Mouse (Mus musculus): ENCODE data around the gene Srarp.

The Srarp gene

DNA sequence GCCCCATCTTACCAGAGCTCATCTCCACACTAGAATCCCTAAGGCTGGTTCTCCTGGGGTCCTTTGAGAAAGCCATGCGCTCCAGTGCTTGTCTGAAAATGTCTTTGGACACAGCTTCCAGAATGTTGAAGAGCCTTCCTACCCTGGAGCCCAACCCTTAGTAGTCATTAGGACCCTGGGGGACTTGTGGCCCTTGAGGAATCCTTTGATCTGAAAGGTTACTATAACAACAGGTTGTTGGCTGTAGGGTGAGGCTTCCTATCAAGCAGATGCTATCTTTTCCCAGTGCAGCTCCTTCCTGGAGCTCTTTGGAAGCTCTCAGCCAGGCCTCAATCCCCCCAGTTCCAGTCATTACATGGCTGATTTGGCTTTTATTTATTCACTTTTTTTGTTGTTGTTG lies at the start of gene Srarp:
Gene Srarp, minus strand, starts transcription at position 132 of the 400 bp plus-strand sequence.
- DNase-seq = no peak

DNA sequence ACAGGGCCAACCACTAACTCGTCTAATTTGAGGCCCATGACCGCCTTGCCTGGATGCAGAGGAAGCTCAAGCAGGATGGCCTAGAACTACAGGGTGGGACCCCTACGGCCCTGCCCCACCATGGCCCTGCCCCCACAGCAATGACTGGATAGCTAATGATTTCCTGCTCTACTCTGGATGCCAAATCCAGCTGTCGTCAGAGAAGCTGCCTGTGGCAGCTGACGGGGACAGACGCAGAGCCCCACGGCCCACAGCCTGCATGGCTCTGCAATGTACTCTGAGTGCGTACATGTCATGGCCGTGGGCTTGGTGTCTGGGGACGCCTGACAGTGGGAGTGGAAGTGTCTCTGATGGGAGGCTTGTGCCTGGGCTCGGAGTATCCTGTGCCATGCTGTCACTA lies 48.2 kb upstream of the Srarp start:
- DNase-seq = no peak

DNA sequence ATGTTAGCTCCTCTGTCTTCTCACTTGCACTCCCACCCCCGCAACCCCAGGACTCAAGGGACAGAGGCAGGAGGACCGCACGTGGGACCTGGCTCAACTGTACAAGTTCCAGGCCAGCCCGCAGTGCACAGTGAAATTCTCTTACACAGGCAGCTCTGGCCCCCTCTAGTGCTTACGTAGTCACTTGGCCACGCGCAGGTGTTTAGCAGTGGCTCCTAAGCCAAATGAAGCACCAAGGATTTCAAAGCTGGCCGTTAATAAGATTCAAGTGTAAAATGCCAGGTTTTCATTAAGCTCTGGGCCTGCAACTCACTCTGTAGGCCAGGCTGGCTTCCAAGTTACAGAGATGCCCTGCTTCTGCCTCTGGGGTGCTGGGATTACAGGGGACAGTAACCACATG lies 43.5 kb upstream of the Srarp start:
- no peak for DNase-seq

DNA sequence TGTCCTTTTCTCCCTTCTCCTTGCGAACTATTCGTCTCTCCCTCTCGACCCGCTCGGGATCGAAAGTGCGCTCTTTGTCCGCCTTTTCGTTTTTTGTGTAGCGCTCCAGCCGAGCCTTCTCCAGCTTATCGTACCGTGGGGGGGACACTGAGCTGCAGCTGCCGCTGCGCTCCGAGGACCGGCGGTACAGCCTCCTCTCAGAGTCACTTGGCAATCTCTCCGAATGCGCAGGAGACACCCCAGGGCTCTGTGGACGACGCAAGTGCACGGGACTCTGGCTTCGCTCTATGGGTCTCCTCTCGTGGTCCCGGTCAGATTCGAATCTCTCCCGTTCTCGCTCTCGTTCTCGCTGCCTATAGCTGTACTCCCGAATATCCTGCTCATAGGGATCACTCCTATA lies 42.9 kb upstream of the Srarp start:
- no peak for DNase-seq

DNA sequence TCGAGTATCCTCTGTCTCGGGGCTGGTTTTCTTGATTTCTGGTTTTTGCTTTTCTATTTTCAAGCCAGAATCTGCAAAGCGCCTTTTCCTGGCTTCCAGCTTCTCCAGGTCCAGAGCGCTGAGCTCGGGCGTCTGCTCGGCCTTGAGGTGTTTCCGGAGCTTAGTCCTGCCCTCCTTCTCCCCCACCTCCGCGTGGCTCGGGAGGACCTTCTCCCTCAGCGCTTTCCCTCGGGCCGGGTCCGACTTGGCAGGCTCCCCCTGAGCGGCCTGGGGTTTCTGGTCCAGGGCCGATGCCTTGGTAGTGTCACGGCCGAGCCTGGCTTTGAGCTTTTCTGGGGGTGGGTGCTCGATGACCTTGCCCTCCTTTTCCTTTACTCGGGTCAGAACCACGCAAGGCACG lies 42.3 kb upstream of the Srarp start:
- no peak for DNase-seq

DNA sequence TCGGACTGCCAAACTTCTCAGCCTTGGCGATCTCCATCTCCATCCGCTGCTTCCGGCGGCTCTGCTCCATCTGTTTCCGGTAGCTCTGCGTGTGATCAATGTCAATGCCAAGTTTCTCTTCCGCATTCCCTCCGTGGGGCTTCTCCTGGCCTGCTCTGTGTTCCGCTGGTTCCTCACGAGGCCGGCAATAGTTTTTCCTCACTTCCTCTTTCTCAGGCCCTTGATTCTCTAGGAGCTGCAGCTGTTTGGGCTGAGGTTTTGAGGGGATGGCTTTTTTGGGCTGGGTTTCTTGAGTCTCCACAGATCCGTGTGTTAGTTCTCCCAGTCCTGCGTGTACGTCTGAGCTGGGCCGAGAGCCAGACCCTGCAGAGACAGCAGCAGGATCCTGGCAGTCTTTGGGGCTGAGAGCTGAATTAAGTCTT lies 41.8 kb upstream of the Srarp start:
- no peak for DNase-seq

DNA sequence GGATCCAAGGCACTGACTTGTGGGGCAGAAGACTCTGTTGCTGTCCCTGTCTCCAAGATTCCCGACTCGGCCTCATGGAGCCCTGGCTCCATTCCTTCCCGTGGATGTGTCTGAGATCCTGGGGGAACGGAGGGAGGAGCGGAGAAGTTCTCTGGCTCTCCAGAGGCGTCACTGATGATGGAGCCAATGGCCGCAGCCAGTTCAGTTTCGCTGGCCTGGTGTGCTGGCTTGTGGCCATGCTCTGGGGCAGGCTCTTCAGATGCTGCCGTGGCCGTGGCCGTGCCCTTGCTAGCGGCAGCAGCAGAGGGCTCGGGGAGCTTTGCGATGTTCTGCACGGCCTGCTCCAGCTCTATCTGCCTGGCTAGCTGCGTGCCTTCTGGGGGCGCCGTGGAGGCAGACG lies 38.5 kb upstream of the Srarp start:
- DNase-seq = no peak

DNA sequence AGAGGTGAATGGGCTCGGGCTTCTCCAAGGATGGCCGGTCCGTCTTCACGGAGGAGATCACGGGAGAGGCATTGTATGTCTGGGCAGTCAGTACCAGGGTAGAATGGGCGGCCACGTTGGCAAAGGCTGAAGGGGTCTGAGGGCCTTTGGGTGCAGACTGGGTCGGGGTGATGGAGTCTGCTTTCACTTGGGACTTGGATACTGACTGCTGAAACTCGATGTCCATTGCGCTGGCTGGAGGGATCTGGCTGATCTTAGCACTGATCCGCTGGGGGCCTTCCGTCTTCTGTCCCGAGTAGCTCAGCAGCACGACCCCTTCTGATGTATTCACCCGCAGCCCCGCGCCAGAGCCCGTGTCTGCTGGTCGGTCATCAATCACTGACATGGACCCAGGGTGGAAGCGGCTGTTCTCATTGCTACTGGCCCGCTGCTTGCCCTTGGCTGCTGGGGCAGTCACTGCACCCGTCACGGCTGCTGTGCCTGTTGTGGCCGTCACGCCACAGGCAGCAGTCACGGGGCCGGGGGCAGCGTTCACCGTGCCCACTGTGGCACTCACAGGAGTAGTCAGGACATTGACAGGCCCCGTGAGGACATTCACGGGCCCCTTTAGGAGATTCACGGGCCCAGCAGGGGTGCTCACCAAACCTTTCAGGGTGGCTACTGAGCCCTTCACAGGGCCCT lies 36.9 kb upstream of the Srarp start:
- DNase-seq = no peak

DNA sequence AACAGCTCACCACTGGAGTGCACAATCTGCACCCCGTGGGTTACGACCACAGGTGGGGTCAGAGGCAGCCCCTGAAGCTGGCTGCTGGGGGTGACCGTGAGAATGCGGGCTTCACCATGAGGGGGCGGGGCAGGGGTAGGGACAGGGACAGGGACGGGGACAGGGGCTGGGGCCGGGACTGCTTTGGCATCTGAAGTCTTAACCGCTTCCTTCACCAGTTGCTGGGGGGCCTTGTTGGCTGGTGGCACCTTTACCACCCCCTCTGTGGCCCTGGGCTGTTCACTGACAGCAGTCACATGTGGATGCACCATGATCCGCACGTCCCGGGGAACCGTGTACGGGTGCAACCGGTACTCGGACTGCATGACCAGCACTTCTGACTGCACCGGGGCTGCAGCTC lies 35.6 kb upstream of the Srarp start:
- no peak for DNase-seq

DNA sequence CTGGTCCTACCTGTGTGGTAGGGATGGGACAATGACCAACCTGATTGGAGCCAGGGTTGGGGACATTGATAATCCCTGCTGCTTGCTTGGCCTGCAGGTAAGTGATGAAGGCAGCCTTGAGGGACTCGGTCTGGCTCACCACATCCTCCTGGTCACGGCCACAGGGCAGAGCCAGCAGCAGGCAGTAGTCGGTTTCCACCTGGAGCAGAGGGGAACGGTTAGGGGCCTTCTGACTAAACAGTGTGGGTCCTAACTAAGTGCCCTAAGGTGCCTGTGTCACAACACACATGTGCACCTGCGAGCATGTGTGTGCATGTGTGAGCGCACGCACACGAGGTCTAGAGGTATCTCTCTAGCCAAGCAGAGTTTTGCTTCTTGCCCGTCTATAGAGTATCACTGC lies 33.4 kb upstream of the Srarp start:
- no peak for DNase-seq

DNA sequence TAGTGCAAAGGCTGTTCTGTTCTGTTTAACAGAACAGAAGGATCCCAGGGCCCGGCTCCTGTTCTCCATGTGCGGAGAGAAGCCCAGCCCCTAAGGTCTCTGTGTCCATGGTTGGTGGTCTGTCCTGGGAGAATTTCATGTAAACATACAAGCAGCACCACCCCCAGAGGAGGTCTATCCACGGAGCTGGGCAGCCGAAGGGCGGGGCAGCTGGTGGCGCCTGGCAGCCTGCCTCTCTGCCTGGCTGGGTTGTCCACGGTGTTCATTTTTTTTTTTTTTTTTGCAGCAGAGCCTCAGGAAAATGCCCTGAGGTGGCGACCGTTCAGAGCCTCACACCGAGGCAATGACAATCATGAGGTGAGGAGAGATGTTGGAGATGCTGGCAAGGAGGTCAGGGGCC lies 32.7 kb upstream of the Srarp start:
- DNase-seq = no peak

DNA sequence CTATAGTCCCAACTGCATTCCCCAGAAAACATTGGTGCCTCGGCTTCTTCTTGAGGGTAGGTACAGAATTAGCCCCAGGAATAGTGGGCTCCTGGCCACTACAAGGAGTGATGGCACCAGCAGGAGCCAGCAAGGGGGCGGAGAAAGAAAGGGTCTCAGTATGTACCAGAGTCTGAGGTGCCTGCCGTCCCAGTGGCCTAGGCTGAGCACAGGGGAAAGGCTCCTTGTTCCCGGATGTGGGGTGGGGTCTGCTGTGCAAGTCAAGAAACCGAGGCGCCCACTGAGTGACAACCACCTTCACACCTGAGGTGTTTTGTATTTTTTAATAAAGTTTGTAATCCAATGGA lies 31.6 kb upstream of the Srarp start:
- no peak for DNase-seq

DNA sequence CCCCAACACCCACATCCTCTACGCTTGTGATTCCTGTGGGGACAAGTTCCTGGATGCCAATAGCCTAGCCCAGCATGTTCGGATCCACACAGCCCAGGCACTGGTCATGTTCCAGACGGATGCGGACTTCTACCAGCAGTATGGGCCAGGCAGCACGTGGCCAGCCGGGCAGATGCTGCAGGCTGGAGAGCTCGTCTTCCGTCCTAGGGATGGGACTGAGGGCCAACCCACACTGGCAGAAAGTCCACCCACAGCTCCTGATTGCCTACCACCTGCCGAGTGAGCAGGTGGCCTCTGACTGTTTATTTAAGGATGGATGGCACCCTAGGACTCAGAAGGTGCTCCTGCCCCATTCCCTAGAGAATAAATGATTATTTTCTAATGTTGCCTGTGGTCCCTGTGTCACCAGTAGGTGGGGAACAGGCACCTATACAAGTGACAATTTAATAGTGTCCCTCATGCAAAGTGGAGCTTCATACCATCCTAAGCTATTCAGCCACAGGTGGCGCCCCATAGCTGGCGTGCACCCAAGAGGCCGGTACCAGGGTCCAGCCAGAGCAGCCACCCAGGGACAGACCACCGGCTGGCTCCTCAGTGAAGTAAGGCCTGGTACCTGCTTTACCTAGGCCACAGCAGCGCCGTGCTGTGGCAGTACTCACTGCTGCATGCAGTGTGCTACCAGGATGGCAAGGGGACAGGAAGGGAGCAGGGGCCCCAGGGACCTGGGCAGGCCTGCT lies 31.1 kb upstream of the Srarp start:
- no peak for DNase-seq

DNA sequence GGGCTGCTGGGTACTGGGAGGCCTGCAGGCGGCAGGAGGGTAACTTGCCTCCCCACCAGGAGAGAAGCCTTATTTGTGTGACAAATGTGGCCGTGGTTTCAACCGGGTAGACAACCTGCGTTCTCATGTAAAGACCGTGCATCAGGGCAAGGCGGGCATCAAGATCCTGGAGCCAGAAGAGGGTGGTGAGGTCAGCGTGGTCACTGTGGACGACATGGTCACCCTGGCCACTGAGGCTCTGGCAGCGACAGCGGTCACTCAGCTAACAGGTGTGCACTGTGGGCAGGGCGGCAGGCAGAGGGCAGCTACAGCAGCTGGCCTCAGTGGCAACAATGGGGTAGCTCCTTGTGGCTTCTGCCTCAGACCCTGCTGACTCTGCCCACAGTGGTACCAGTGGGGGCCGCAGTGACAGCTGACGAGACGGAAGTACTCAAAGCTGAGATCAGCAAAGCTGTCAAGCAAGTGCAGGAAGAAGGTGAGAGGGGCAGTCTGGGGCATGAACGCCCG lies 30.4 kb upstream of the Srarp start:
- DNase-seq = no peak

DNA sequence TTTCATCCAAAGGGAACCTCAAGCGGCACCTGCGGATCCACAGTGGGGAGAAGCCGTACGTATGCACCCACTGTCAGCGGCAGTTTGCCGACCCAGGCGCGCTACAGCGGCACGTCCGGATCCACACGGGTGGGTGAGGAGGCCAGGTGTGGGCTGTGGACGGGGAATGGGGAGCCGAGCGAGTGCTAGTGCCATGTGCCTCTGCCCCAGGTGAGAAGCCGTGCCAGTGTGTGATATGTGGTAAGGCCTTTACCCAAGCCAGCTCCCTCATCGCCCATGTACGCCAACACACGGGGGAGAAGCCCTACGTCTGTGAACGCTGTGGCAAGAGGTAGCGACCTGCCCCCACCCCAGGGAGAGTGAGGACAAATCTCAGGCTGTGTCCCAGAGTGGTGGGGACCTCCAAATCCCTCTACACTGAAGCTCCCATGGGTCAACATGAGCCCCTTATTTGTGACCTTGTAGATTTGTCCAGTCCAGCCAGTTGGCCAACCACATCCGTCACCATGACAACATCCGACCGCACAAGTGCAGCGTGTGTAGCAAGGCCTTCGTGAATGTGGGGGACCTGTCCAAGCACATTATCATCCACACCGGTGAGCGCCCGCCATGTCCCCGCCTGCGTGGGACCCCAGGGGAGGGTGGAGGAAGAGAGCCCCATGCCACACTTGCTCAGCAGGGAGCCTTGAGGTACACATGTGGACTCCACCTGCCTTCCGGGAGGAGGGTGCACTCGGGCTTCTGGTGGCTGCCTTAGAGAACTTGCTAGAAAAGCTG lies 29.8 kb upstream of the Srarp start:
- no peak for DNase-seq

DNA sequence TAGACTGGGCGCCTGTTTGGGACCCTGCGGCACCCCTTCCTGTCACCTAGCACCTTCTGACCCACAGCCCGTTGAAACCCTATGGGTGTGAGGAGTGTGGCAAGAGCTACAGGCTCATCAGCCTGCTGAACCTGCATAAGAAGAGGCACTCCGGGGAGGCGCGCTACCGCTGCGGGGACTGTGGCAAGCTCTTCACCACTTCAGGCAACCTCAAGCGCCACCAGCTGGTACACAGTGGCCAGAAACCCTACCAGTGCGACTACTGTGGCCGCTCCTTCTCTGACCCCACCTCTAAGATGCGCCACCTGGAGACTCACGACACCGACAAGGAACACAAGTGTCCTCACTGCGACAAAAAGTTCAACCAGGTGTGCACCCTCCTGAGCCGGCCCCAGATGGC lies 28.8 kb upstream of the Srarp start:
- no peak for DNase-seq

DNA sequence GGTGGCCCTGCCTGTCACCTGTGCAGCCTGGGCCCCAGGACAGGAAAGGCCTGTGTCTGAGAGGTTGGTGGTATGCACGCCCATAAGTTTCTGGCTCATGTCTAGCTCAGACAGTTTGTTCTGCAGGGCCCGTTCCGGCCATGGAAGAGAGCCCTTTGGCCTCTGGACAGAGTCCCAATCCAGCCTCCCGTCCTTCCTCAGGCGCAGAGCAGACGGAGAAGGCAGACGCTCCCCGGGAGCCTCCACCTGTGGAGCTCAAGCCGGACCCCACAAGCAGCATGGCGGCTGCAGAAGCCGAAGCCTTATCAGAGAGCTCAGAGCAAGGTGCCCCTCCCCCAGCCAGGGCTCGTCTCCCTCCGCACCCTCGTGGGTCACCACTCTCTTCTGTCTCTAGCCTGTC lies 27.6 kb upstream of the Srarp start:
- peak; percentile 69 for DNase-seq

DNA sequence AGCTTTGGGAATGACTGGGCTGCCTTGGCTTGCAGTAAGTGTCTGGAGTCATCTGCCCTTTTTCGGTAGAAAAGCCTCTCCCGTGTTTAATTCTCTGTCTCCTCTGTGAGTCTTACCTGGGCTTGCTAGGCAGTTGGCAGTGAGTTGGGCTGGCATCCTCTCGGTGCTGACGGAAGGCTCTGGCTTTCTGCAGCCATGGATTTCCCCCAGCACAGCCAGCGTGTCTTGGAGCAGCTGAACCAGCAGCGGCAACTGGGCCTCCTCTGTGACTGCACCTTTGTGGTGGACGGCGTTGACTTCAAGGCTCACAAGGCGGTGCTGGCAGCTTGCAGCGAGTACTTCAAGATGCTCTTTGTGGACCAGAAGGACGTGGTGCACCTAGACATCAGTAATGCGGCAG lies 25.7 kb upstream of the Srarp start:
- DNase-seq = no peak

DNA sequence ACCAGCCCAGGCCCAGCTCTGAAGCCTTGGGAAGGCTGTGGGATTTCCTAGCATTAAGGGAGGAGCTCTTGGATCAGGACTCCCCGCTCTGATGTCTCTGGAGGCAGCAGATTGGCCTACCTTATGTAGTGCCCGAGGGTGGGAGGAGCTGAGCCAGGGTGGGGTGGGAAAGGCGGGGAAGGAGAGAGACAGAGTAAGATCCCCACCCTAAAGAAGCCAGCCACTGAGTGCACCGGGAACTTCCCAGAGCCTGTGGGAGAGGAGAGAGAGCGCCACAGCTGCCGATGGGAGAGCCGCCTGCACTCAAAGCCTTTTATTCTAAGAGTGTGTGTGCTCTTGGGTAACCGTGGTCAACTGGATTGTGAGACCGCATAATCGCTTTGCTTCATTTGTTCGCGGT lies 25.2 kb upstream of the Srarp start:
- no peak for DNase-seq

DNA sequence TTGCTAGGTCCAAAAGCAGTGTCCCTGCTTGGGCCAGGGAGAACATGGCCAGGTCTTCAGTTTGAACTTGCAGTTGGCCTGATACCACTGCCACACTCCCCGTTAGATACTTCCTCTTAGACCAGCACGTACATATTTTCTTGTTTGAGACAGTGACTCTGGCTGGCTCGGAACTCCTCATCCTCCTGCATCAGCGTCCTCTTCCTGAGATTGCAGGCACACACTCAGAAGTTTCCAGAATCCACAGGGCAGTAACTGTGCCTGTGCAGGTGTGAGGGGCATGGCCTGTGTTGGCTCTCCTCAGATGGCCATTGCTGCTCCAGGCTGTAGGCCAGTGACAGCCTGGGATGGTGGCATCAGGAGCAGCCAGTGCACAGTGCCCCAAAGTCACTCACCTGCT lies 24.6 kb upstream of the Srarp start:
- no peak for DNase-seq

DNA sequence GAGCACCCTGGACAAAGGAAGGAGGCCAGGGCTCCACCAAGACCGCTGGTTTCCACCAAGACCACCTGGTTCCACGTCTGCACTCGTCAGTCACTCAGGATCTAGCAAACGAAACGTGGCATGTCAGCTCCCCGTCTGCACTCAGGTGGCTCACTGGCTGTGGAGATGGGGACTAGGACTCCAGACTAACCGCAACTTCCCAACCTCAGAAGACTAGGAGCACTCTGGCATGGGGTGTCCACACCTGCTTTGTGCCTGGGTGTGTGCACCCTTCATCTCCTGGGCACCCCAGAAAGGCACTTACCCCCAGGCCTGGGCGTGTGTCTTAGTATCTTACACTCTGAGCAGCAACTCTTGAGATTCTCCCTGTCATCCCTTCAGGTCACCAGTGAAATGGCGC lies 23.9 kb upstream of the Srarp start:
- DNase-seq = no peak

DNA sequence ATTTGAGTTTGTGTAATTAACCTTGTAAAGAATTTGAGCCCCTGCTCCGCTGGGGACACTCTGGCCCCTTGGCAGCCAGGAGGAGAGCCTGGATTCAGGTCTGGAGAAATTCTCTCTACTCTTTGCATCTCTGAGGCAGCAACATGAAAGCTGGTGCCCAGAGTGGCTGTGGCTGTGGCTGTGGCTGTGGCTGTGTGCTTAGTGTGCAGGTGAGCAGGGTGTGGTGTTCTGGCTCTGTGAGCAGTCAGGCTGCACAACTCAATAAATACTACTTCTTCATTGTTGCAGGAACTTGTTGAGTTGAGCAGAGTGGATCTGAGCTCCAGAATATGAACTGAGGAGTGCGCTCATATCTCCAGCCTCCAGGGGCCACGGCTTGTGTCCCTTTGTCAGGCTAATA lies 23.0 kb upstream of the Srarp start:
- DNase-seq = no peak

DNA sequence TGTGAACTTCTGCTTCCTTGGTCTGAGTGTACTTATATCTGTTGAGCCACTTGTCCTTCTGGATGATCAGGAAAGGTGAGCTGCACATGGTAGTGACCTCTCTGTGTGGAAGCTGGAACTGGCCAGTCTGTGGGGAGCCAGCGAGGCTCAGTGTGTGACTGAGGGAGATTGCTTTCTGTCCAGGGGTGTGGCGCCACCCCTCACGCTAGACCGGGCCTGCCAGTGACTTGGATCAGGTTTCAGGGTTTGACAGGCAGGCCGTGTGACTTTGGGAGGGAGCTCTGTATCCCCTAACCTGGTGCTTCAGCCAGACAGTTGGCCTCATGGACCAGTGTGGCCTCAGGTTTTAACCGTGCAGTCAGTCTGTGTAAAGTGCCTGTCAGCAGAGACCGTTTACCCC lies 22.3 kb upstream of the Srarp start:
- no peak for DNase-seq
